Mouse (Mus musculus): Measurements from ENCODE around the gene Fbxo7.

GRCm38 (mm10) chr10:86021749-86022473 is at the start of gene Fbxo7:
- TF ChIP-seq CTCF (IDR thresholded peaks at IDR 0.05; ENCODE audit: low read depth) (peak; percentile 98), EP300 (IDR thresholded peaks at IDR 0.05; ENCODE audit: low read depth) (no peak; the same call in 1 of the 2 replicates)
